Comparison of ENCODE assay signal across 29 mouse cellular contexts in genomic region chr5:32617851-32618250, GRCm38 (mm10).
"Had no signal": no experiment of that assay in that cellular context is flagged by ENCODE, and none has a peak within 500 bp of the region (broad histone marks: within the 10 kb centered on the region; RNA-seq: fewer than 3 reads in every experiment).

No protein-coding gene starts in this region.

- H3K4me1 ChIP-seq: hindbrain, embryonic 10.5 days; kidney, embryonic 15.5 days; limb, embryonic 15.5 days had no signal

- H3K4me3 ChIP-seq: heart, adult 2 months; heart, embryonic 13.5 days; heart, embryonic 15.5 days; hindbrain, embryonic 10.5 days; hindbrain, embryonic 12.5 days; intestine, embryonic 15.5 days; kidney, embryonic 15.5 days; limb, embryonic 13.5 days; limb, embryonic 15.5 days; liver, embryonic 12.5 days had no signal

- H3K9ac ChIP-seq: heart, embryonic 13.5 days; heart, embryonic 15.5 days; hindbrain, embryonic 12.5 days; hindbrain, embryonic 14.5 days; intestine, embryonic 15.5 days; kidney, embryonic 15.5 days; limb, embryonic 13.5 days; limb, embryonic 15.5 days; liver, embryonic 12.5 days; liver, embryonic 14.5 days had no signal

- H3K9me3 ChIP-seq: heart, embryonic 13.5 days; heart, embryonic 15.5 days; hindbrain, embryonic 10.5 days; hindbrain, embryonic 12.5 days; intestine, embryonic 15.5 days; kidney, embryonic 15.5 days; limb, embryonic 13.5 days; limb, embryonic 15.5 days; liver, embryonic 12.5 days had no signal

- H3K27ac ChIP-seq: heart, adult 2 months; heart, embryonic 13.5 days; heart, embryonic 15.5 days; hindbrain, embryonic 10.5 days; hindbrain, embryonic 12.5 days; hindbrain, embryonic 14.5 days; intestine, embryonic 15.5 days; kidney, embryonic 15.5 days; kidney, postnatal 0 days; limb, embryonic 13.5 days; limb, embryonic 15.5 days; liver, embryonic 12.5 days; liver, embryonic 14.5 days had no signal

- ATAC-seq: hindbrain, embryonic 16.5 days; inflammation-experienced regulatory T-cells, adult 6 months; intestine, embryonic 15.5 days; intestine, postnatal 0 days; liver, embryonic 12.5 days had no signal

- DNase-seq: gastrocnemius, postnatal 14 days; gastrocnemius, postnatal 36 days; heart, adult 11 months; heart, adult 2 months; heart, postnatal 14 days; heart, postnatal 4 days; kidney, adult 18-20 months; kidney, adult 9 months; kidney, postnatal 14 days; kidney, postnatal 36 days; layer of hippocampus, adult 9-11 months; layer of hippocampus, postnatal 36 days; left cerebral cortex, postnatal 4 days had no signal

- H3K4me2 ChIP-seq: heart, embryonic 11.5 days; heart, embryonic 13.5 days; heart, embryonic 15.5 days; hindbrain, embryonic 12.5 days; hindbrain, embryonic 14.5 days; intestine, embryonic 15.5 days; kidney, embryonic 15.5 days; limb, embryonic 13.5 days; limb, embryonic 15.5 days; liver, embryonic 12.5 days had no signal

- H3K36me3 ChIP-seq: heart, embryonic 13.5 days; heart, embryonic 15.5 days; hindbrain, embryonic 10.5 days; hindbrain, embryonic 12.5 days; intestine, embryonic 15.5 days; kidney, embryonic 15.5 days; limb, embryonic 13.5 days; limb, embryonic 15.5 days; liver, embryonic 12.5 days had no signal

- H3K27me3 ChIP-seq: heart, embryonic 13.5 days; heart, embryonic 15.5 days; hindbrain, embryonic 12.5 days; intestine, embryonic 15.5 days; kidney, embryonic 15.5 days; limb, embryonic 13.5 days; limb, embryonic 15.5 days; liver, embryonic 12.5 days had no signal
